Mouse (Mus musculus) G1E (cell line): ENCODE data around the gene Apol9b.
"Not testable (repeated sequence)": the region's sequence is repeated elsewhere in the genome, so short reads cannot be mapped to it uniquely, and the experiment has no call there.

Experiments
- CTCF ChIP-seq: IDR thresholded peaks from 2 replicates; pipeline ENCODE4 v1.5.1; 2012; ENCODE audit warnings: low read depth, low read length, inconsistent platforms, mixed read lengths
- GATA1 ChIP-seq: IDR thresholded peaks from 2 replicates; pipeline ENCODE4 v1.6.1; 2012; ENCODE audit warnings: borderline replicate concordance, low read length, inconsistent platforms, mixed read lengths
- GATA2 ChIP-seq: IDR thresholded peaks from 2 replicates; pipeline ENCODE4 v1.6.1; 2012; ENCODE audit warnings: low read depth, low read length, inconsistent platforms, borderline replicate concordance
- POLR2AphosphoS5 ChIP-seq: IDR thresholded peaks from 2 replicates; pipeline ENCODE4 v1.6.1; 2012; ENCODE audit warnings: low read depth, low read length, inconsistent platforms; ENCODE audit not compliant: insufficient replicate concordance
- TAL1 ChIP-seq: conservative IDR thresholded peaks from 2 replicates; pipeline ENCODE4 v1.6.1; 2012; ENCODE audit warnings: low read depth, low read length, inconsistent platforms, mixed read lengths

- not testable (repeated sequence) for TF ChIP-seq CTCF, GATA2, GATA1, TAL1, POLR2AphosphoS5
Observed at GRCm38 (mm10) chr15:77705306-77705705, 23.5 kb upstream of the Apol9b start.
